Mouse (Mus musculus) T-cell, adult 2 months (primary cell): ENCODE measurements around the gene Lrrc58.

Experiments
- DNase-seq: peaks from one replicate; pipeline ENCODE4 v3.0.0; 2022; ENCODE audit warnings: low spot score

The Lrrc58 gene

DNA sequence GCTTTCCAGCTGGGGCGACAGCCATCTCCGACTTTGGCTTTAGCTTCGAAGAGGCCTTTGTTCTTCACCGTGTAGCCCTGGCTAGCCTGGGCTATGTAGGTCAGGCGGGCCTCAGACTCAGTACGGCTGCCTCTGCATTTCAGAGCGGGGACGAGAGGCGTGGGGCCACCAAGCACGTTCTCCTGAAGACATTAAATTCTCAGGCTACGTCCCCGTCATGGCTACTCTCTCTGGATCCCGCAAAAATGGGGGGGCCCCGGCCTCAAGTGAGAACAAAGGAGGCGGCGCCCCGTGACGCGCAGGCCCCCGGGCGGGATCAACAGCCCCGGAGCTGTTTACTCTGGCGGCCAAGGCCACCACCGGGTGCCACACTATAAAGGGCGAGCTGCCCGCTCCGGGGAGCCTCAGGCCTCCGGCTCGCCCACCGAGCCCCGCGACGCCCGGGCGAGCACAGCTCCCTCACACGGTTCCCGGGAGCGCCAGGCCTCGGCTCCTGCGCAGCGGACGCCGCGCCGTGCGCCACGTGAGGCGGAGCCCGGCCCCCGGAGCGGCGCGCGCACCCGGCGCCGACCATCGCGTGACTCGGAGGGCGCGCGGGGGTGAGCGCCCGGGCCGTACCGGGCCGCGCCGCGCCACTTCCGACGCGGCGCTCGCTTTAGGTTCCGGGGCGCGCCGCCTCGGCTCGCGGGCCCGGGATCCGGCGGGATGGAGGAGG, at the start of gene Lrrc58:
Gene Lrrc58 (plus strand): TSS at position 599 of the 715 bp plus-strand sequence.
- DNase-seq = peak; percentile 81

GRCm38 (mm10) chr16:37823949-37824348, 44.2 kb upstream of the Lrrc58 start:
- no peak for DNase-seq

- DNase-seq = no peak
Observed at GRCm38 (mm10) chr16:37824778-37825505, 43.2 kb upstream of the Lrrc58 start.

DNA sequence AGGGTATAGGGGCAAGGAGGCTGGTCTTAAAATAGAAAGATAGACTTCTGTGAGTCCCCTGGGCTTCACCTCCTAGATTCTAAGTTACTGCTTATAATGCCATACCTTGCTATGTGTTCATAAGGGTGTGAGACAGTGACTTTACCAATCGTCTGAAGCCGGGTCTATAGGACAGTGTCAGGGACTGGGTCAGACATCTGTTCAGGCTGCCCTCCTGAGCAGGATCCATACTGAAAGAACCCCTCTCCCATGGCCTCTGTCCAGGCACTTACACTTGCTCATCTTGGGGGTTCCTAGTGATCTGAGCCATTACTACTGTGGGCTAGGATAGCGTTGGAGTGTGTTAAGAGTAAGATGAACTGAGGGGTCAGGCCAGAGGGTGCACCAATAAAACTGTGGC, 41.9 kb upstream of the Lrrc58 start:
- DNase-seq = no peak

DNA sequence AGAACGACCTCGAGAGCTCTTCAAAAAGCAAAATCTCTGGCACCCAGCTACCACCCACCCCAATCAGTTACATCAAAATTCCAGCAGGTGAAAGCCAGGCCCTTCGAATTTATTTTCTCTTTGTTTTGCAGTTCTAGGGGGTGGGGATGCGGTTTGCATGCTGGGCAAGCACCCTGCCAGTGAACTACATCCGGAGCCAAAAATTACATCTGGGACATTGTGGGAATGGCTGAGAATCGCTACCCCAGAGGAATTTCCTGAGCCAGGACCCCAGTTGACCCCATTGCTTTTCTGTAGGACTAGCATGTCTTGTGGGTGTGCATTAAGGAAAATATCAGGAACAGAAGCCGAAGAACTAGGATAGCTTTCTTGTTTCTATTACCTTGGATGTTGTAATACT, 37.1 kb upstream of the Lrrc58 start:
- DNase-seq = no peak

DNA sequence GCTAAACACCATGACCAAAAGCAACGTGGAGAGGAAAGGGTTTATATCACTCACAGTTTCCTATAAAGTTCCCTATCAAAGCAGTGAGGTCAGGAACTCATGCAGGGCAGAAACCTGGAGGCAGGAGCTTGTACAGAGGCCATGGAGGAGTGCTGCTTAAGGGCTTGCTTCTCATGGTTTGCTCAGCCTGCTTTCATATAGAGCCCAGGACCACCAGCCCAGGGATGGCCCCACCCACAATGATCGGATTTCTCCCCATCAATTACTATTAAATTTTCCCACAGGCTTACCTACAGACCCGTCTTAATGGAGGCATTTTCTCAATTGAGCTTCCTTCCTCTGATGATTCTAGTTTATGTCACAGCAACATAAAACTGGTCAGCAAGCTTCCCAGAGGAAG, 30.6 kb upstream of the Lrrc58 start:
- no peak for DNase-seq

DNA sequence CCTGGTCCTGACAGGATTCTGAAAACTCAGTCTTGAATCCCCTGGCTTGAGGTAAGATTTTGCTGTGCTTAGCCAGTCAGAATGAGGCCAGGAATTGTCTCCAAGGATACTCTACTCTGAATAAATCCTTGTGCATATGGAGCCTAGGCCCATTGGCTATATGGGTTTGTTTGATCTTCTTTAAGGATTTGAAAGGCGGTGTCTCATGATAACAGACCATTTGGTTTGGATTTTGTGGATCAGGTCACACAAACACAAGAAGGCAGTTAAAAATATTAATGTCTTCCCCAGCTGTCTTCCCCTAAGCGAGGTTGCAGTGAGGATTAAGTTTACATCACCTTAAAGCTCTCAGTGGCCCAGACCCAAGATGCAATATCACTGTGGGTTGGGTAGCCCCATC, 25.8 kb upstream of the Lrrc58 start:
- no peak for DNase-seq

DNA sequence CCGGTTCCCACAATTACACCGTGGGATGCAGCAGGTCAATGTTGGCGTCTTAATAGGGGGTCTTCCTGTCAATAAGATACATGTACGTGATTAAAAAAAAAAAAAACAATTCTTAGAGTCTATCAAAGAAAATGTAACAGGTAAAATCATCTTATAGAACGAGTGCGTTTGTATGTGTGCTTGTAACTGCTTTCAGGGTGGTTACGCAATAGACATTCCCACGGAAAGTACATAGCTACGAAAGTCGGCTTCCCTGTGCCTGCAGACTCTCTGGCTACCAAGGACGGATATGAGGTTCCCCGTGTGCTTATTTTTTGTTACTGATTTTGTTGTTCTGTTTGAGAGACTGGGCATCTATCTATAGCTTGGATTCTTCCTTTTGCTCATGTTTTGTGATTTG, 24.4 kb upstream of the Lrrc58 start:
- no peak for DNase-seq

GRCm38 (mm10) chr16:37845202-37845925, 22.8 kb upstream of the Lrrc58 start:
- DNase-seq = no peak

DNA sequence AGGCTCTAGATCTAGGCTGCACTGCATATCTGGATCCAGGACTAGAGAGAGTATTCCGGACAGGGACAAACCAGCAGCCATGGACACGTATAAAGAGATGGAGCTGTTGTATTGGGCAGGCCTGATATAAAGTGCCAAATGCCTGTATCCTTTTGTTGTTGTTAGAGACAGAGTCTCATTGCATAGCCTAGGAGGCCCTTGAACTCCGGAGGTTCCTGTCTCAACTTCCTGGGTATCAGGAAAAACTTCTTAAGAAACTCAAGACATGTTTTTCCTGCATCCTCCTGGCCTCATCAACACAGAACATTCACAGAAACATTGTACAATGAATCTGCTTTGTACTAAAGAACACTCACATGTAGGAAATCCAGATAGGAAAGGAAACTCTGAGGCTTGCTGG, 21.1 kb upstream of the Lrrc58 start:
- DNase-seq = no peak

GRCm38 (mm10) chr16:37851366-37851765, 16.8 kb upstream of the Lrrc58 start:
- DNase-seq = no peak

- DNase-seq = no peak
Observed at GRCm38 (mm10) chr16:37853279-37853678, 14.9 kb upstream of the Lrrc58 start.

DNA sequence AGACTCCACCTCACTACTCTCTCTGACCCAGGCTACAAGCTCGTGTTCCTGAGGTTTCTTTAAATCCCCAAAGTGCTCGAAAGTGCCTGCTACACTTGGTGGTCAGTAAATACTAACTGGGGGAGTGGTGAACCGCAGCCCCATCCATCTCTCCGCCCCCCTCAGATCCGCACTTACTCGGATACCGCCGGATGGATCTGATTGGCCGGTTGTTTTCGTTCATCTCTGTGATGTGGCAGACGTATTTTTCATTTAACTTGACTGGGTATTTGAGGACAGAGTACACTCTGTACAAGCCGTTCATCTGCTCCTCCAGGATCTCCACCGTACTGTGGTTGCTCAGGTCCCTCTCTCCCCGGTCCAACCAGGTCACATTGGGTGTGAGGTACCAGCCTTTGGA, 14.1 kb upstream of the Lrrc58 start:
- DNase-seq = no peak

- DNase-seq = no peak
Observed at GRCm38 (mm10) chr16:37854593-37854992, 13.6 kb upstream of the Lrrc58 start.

- no peak for DNase-seq
Observed at GRCm38 (mm10) chr16:37855583-37855982, 12.6 kb upstream of the Lrrc58 start.

DNA sequence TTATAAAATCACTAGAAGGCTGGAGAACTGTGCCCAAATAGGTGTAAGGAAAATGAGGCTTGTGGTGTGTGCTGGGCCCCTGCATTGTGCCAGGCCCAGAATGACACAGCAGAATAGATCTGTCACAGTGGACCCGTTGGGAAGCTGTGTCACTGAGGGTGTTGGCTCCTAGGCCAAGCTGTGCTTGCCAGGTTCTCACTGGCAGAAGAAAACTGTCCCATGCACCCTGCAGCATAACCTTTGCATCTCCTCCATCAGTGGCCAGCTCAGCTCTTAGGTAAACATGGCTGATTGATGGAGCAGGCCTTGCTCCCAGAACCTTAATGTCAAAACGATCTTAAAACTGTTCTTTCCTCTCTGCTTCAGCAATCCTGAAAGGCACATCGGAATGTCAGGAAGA, 11.9 kb upstream of the Lrrc58 start:
- DNase-seq = no peak

DNA sequence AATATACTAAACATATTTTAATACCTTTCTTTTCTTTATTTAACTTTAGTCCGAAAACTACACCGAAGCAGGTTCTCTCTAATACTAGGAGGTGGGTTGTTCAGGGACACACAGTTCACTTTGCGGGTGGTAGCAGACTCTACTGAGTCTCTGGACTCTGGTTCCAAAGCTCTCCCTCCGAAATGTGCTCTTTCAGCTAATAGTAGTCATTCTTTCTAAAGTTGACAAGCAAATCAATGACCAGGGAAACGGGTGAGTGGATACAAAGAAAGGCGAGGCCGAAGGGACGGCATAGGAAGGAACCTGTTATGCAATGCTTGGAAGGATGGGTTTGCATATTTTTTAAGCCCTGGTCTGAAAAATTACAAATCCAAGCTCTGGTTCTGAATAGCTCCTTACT, 10.7 kb upstream of the Lrrc58 start:
- no peak for DNase-seq

- DNase-seq = no peak
Observed at GRCm38 (mm10) chr16:37860213-37860612, 8.0 kb upstream of the Lrrc58 start.

- no peak for DNase-seq
Observed at GRCm38 (mm10) chr16:37861029-37861428, 7.2 kb upstream of the Lrrc58 start, which contains the start of gene Gm36028. Gene Gm36028, minus strand, starts transcription at chr16:37861146.

GRCm38 (mm10) chr16:37863876-37864275, 4.3 kb upstream of the Lrrc58 start:
- DNase-seq = no peak

DNA sequence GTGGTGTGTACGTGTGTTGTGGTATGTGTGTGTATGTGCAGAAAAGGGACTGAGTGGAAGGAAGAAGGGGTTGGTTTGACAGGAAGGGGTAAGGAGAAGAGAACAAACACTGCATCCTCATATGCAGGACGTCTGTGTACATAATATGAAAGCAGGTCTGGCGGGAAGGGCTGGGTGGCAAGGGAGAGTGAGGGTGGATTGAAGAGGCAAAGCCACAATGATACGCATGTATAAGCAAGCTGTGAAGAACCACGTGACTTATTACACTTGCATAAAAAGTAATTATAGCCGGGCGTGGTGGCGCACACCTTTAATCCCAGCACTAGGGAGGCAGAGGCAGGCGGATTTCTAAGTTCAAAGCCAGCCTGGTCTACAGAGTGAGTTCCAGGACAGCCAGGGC, 2.3 kb upstream of the Lrrc58 start:
- peak; percentile 14 for DNase-seq

DNA sequence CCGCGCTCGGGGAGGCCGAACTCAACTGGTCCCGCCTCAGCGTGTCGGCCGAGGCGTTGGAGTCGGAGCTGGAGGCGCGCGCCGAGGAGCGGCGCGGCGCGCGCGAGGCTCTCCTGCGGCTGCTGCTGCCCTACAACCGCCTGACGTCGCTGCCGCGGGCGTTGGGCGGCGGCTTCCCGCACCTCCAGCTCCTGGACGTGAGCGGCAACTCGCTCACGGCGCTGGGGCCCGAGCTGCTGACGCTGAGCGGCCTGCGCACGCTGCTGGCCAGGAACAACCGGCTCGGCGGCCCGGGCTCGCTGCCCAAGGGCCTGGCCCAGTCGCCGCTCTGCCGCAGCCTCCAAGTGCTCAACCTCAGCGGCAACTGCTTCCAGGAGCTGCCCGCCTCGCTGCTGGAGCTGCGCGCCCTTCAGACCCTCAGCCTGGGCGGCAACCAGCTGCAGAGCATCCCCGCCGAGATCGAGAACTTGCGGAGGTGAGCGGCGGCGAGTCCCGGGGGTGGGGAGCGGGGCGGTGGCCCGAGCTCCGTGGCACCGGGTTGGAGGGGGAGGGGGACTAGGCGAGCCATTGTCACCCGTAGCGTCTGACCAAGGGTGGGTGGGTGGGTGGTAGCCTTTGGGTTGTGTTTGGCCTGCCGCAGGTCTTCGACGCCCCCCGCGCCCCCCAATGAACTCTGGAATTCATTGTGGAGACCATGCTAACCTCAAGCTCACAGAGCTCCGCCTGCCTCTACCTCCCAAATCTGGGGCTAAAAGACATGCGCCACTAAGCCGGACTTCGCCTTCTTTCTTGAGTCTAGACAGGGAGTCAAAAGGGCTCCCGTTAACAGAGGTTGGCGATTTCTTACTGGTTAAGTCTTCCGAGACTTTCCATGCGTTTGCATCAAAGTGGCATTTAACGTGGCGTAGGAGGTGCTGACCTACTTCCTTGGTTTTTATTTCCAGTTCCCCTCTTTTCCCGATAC, 599 bp downstream of the Lrrc58 start:
- peak; percentile 74 for DNase-seq
